Mouse (Mus musculus) myocyte (in vitro differentiated cells): ENCODE data around the gene Abcg4. TPM values are rescaled to one million over a fixed set of nuclear protein-coding genes. Genes with fewer than 3 reads are reported as not detected.

Experiments
- H3K27me3 ChIP-seq: one replicate; pipeline ENCODE4 v1.6.1; 2011; ENCODE audit not compliant: control insufficient read depth, insufficient read depth, insufficient read length
- H3K36me3 ChIP-seq: one replicate; pipeline ENCODE4 v1.6.1; 2011; ENCODE audit not compliant: control insufficient read depth, insufficient read depth
- H3K4me2 ChIP-seq: one replicate; pipeline ENCODE4 v1.6.1; 2011; ENCODE audit warnings: low read depth, control low read depth
- H3K4me3 ChIP-seq: one replicate; pipeline ENCODE4 v1.5.1; 2011; ENCODE audit warnings: mild to moderate bottlenecking, control low read depth, moderate library complexity
- H3K79me2 ChIP-seq: one replicate; pipeline ENCODE4 v1.6.1; 2011; ENCODE audit not compliant: control insufficient read depth, insufficient read depth
- H3ac ChIP-seq: one replicate; pipeline ENCODE4 v1.6.1; 2011; ENCODE audit not compliant: control insufficient read depth, insufficient read length
- CEBPB ChIP-seq: IDR thresholded peaks from 2 replicates; pipeline ENCODE4 v1.6.1; 2011; ENCODE audit warnings: mild to moderate bottlenecking, moderate library complexity; ENCODE audit not compliant: poor library complexity, insufficient read depth, severe bottlenecking
- MAX ChIP-seq: IDR thresholded peaks from one replicate; pipeline ENCODE4 v1.6.1; 2011; ENCODE audit warnings: low read depth, mild to moderate bottlenecking, control low read depth
- MYOG ChIP-seq, 3 experiments: IDR thresholded peaks; one replicate each; pipeline ENCODE4 v1.6.1; 2011; ENCODE audit warnings: control low read depth in 2 of 3, low read depth in 2 of 3, mild to moderate bottlenecking in 2 of 3; ENCODE audit not compliant: insufficient read length in 2 of 3, control insufficient read depth in 1 of 3, insufficient read depth in 1 of 3
- POLR2A ChIP-seq: IDR thresholded peaks from one replicate; pipeline ENCODE4 v1.6.1; 2011; ENCODE audit warnings: low read depth, mild to moderate bottlenecking, control low read depth, moderate library complexity; ENCODE audit not compliant: insufficient read length
- TCF12 ChIP-seq: IDR thresholded peaks from one replicate; pipeline ENCODE4 v1.6.1; 2011; ENCODE audit warnings: mild to moderate bottlenecking, control low read depth; ENCODE audit not compliant: poor library complexity, insufficient read depth, severe bottlenecking
- TCF3 ChIP-seq: IDR thresholded peaks from one replicate; pipeline ENCODE4 v1.6.1; 2011; ENCODE audit warnings: low read depth, control low read depth; ENCODE audit not compliant: insufficient read length
- USF1 ChIP-seq: IDR thresholded peaks from one replicate; pipeline ENCODE4 v1.6.1; 2011; ENCODE audit warnings: low read depth, mild to moderate bottlenecking, control low read depth, moderate library complexity
- polyA plus RNA-seq: library from polyadenylated mRNA; unstranded; fragments of >200 nt; fragmentation: generic; extraction: Trizol; gene quantifications from one replicate; pipeline ENCODE4 v1.2.1, GENCODE M21; 2012; ENCODE audit warnings: missing spikeins

Abcg4 gene
- polyA plus RNA-seq, 1 experiment: 0.10 TPM

GRCm38 (mm10) chr9:44231609-44232008, 56.8 kb downstream of the Abcg4 start:
- Histone ChIP-seq H3ac (no peak overlapping the region), H3K4me2 (no peak overlapping the region), H3K27me3 (no peaks in the 10 kb centered on the region), H3K4me3 (no peak overlapping the region), H3K79me2 (peaks cover 63% of the 10 kb centered on the region), H3K36me3 (no peaks in the 10 kb centered on the region)
- TF ChIP-seq TCF3 (no peak), USF1 (no peak), TCF12 (no peak)

- no peak for TF ChIP-seq MYOG (IDR thresholded peaks at IDR 0.05; ENCODE audit: control insufficient read depth in 1 of 3, insufficient read depth in 1 of 3, insufficient read length in 2 of 3, low read depth in 2 of 3)
- no peak for TF ChIP-seq MAX
- no peak for TF ChIP-seq USF1
- no peak for TF ChIP-seq POLR2A
- no peak for TF ChIP-seq CEBPB
- TF ChIP-seq TCF3: no peak
- no peak for TF ChIP-seq TCF12
These were observed 62.4 kb downstream of the Abcg4 start for GRCm38 (mm10) chr9:44225993-44226392.

More at GRCm38 (mm10) chr9:44225993-44226392, 62.4 kb downstream of the Abcg4 start:
- no peak overlapping the region for H3ac ChIP-seq
- H3K36me3 ChIP-seq: no peaks in the 10 kb centered on the region
- no peaks in the 10 kb centered on the region for H3K27me3 ChIP-seq
- no peak overlapping the region for H3K4me2 ChIP-seq
- no peak overlapping the region for H3K4me3 ChIP-seq
- peaks cover 87% of the 10 kb centered on the region for H3K79me2 ChIP-seq

Other genes starting within 250 kb of the Abcg4 start
- not detected for gene Thy1, start 245.2 kb downstream of the Abcg4 start, polyA plus RNA-seq
- 17.0 TPM for gene Usp2, start 221.6 kb downstream of the Abcg4 start, polyA plus RNA-seq
- gene Mfrp, start 186.9 kb downstream of the Abcg4 start, polyA plus RNA-seq: 0.01 TPM
- 0.61 TPM for gene C1qtnf5, start 181.4 kb downstream of the Abcg4 start, polyA plus RNA-seq
- 0.02 TPM for gene Gm49380, start 175.1 kb downstream of the Abcg4 start, polyA plus RNA-seq
- 29.5 TPM for gene Rnf26, start 175.1 kb downstream of the Abcg4 start, polyA plus RNA-seq
- 2.1 TPM for gene Mcam, start 154.1 kb downstream of the Abcg4 start, polyA plus RNA-seq
- gene Cbl, start 54.6 kb downstream of the Abcg4 start, polyA plus RNA-seq: 4.5 TPM
- gene Ccdc153, start 47.9 kb downstream of the Abcg4 start, polyA plus RNA-seq: not detected
- gene Pdzd3, start 37.1 kb downstream of the Abcg4 start, polyA plus RNA-seq: 0.02 TPM
- gene Nlrx1, start 20.0 kb downstream of the Abcg4 start, polyA plus RNA-seq: 7.2 TPM
- 6.5 TPM for gene Hinfp, start 17.1 kb upstream of the Abcg4 start, polyA plus RNA-seq
- gene C2cd2l, start 31.7 kb upstream of the Abcg4 start, polyA plus RNA-seq: 18.1 TPM
- 26.3 TPM for gene Dpagt1, start 37.4 kb upstream of the Abcg4 start, polyA plus RNA-seq
- 123 TPM for gene H2afx, start 46.1 kb upstream of the Abcg4 start, polyA plus RNA-seq
- gene Hmbs, start 55.6 kb upstream of the Abcg4 start, polyA plus RNA-seq: 31.5 TPM
- gene Vps11, start 73.1 kb upstream of the Abcg4 start, polyA plus RNA-seq: 26.4 TPM
- 45.9 TPM for gene Hyou1, start 90.9 kb upstream of the Abcg4 start, polyA plus RNA-seq
- 20.8 TPM for gene Slc37a4, start 108.2 kb upstream of the Abcg4 start, polyA plus RNA-seq
- 1,955 TPM for gene Rps25, start 118.5 kb upstream of the Abcg4 start, polyA plus RNA-seq
- 119 TPM for gene Trappc4, start 119.0 kb upstream of the Abcg4 start, polyA plus RNA-seq
- gene Ccdc84, start 130.0 kb upstream of the Abcg4 start, polyA plus RNA-seq: 15.6 TPM
- gene Foxr1, start 152.5 kb upstream of the Abcg4 start, polyA plus RNA-seq: not detected
- not detected for gene Upk2, start 166.4 kb upstream of the Abcg4 start, polyA plus RNA-seq
- 35.4 TPM for gene Bcl9l, start 194.2 kb upstream of the Abcg4 start, polyA plus RNA-seq